Mouse (Mus musculus): ENCODE data around the gene Alk. TPM values are rescaled to one million over a fixed set of nuclear protein-coding genes. Genes with fewer than 3 reads are reported as not detected.

Gene Alk
- polyA plus RNA-seq, 1 experiment from 2014 or later, result 0.11 TPM

DNA sequence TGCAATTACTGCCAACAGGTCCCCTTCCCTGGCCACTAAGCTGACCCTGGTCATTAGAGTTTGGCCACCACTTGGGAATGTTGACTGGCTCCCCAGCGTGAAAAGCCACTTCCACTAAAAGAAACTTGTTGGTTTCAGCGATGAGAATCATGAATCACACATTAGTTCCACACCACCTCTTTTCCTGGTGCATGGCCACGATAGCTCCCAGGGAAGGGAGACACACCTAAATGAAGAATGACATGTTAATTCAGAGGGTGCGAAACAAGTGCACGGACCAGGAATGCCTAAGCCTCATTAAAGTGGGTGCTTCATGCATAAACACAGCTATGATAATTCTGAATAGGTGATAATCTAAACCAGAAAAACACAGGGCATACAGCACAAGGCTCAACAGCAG, 660.4 kb downstream of the Alk start:
- 61% methylated on average over 5 of the region's 5 CpGs for WGBS
- no peak for DNase-seq (ENCODE audit: low spot score)
- Histone ChIP-seq H3K27ac (no peak overlapping the region), H3K27me3 (ENCODE audit: insufficient read depth, low read length) (no peaks in the 10 kb centered on the region), H3K9me3 (replicated peaks; ENCODE audit: low read length) (no peaks in the 10 kb centered on the region), H3K4me3 (replicated peaks; ENCODE audit: low read depth, low read length) (no peak overlapping the region), H3K36me3 (ENCODE audit: insufficient read depth, low read length) (no peaks in the 10 kb centered on the region), H3K4me2 (ENCODE audit: low read length) (no peak overlapping the region), H3K4me1 (replicated peaks; ENCODE audit: insufficient read depth, low read length) (0 out of 2 replicates have a peak, but pooled peaks cover 4% of the 10 kb centered on the region), H3K9ac (ENCODE audit: low read depth, low read length) (no peak overlapping the region)
- no peak for TF ChIP-seq CTCF (IDR thresholded peaks at IDR 0.05; ENCODE audit: low read depth)
- no peak for ATAC-seq (replicated peaks; ENCODE audit: low FRiP score, low read depth)

DNA sequence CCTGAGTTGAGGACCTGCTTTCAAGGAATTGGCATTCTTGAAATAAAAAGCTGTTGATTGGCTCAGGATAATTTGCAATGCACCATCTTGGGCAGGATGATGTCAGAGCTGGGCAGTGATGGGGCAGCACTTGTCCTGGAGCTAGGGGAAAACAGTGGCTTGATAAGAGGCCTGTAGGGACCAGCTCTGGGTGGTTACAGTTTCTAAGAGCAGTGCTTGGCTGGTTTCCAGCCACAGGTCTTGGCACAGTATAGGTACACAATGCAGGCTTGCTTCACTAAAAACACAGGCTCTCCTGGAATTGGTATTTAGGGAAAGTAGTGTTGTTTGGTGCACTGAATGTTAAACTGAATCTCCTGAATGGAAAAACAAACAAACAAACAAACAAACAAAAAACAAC, 662.4 kb downstream of the Alk start:
- ATAC-seq (replicated peaks; ENCODE audit: low FRiP score, low read depth) (no peak), DNase-seq (ENCODE audit: low spot score) (no peak)
- H3K9ac ChIP-seq (ENCODE audit: low read depth, low read length), result no peak overlapping the region
- H3K4me1 ChIP-seq (replicated peaks; ENCODE audit: insufficient read depth, low read length), result no peaks in the 10 kb centered on the region
- TF ChIP-seq CTCF (IDR thresholded peaks at IDR 0.05; ENCODE audit: low read depth), result no peak
- no peak overlapping the region for H3K27ac ChIP-seq
- no peak overlapping the region for H3K4me3 ChIP-seq (replicated peaks; ENCODE audit: low read depth, low read length)
- no peaks in the 10 kb centered on the region for H3K36me3 ChIP-seq (ENCODE audit: insufficient read depth, low read length)
- H3K4me2 ChIP-seq (ENCODE audit: low read length), result no peak overlapping the region
- no peaks in the 10 kb centered on the region for H3K27me3 ChIP-seq (ENCODE audit: insufficient read depth, low read length)
- H3K9me3 ChIP-seq (replicated peaks; ENCODE audit: low read length), result no peaks in the 10 kb centered on the region

- no peaks in the 10 kb centered on the region for H3K36me3 ChIP-seq (ENCODE audit: insufficient read depth, low read length)
- no peak overlapping the region for H3K4me3 ChIP-seq (replicated peaks; ENCODE audit: low read depth, low read length)
- H3K9me3 ChIP-seq (replicated peaks; ENCODE audit: low read length), result no peaks in the 10 kb centered on the region
- no peaks in the 10 kb centered on the region for H3K4me1 ChIP-seq (replicated peaks; ENCODE audit: insufficient read depth, low read length)
- H3K27ac ChIP-seq, result no peak overlapping the region
- H3K27me3 ChIP-seq (ENCODE audit: insufficient read depth, low read length), result no peaks in the 10 kb centered on the region
- TF ChIP-seq CTCF (IDR thresholded peaks at IDR 0.05; ENCODE audit: low read depth), result no peak
- WGBS, result 35% methylated on average over 6 of the region's 6 CpGs
- H3K4me2 ChIP-seq (ENCODE audit: low read length), result no peak overlapping the region
- ATAC-seq (replicated peaks; ENCODE audit: low FRiP score, low read depth) (no peak), DNase-seq (ENCODE audit: low spot score) (no peak)
- no peak overlapping the region for H3K9ac ChIP-seq (ENCODE audit: low read depth, low read length)
Measured at GRCm38 (mm10) chr17:71941436-71941835, 663.0 kb downstream of the Alk start.

GRCm38 (mm10) chr17:71936681-71937080, 667.7 kb downstream of the Alk start:
- Histone ChIP-seq H3K4me1 (replicated peaks; ENCODE audit: insufficient read depth, low read length) (no peaks in the 10 kb centered on the region), H3K4me2 (ENCODE audit: low read length) (no peak overlapping the region), H3K9ac (ENCODE audit: low read depth, low read length) (no peak overlapping the region), H3K36me3 (ENCODE audit: insufficient read depth, low read length) (no peaks in the 10 kb centered on the region), H3K9me3 (replicated peaks; ENCODE audit: low read length) (no peaks in the 10 kb centered on the region), H3K27me3 (ENCODE audit: insufficient read depth, low read length) (no peaks in the 10 kb centered on the region), H3K4me3 (replicated peaks; ENCODE audit: low read depth, low read length) (no peak overlapping the region), H3K27ac (no peak overlapping the region)
- DNase-seq (ENCODE audit: low spot score) (no peak), ATAC-seq (replicated peaks; ENCODE audit: low FRiP score, low read depth) (no peak)
- no peak for TF ChIP-seq CTCF (IDR thresholded peaks at IDR 0.05; ENCODE audit: low read depth)

DNA sequence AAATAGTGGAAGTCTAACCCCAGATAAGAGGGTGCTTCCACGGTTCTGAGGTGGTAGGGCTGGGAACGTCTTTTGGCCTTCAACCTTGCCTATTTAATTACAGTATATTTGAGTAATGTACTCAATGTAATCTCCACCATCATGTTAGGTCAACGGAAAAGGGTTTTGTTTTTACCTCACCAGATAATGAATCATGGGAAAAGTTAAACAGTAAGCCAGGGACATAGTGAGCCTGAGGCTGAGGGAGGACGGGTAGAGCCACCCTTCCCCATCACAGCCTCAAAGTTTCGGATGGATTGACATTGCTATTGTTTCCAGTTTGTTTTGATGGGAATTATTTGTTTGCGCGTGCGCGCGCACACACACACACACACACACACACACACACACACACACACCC, 668.6 kb downstream of the Alk start:
- TF ChIP-seq CTCF (IDR thresholded peaks at IDR 0.05; ENCODE audit: low read depth), result no peak
- DNase-seq (ENCODE audit: low spot score) (no peak), ATAC-seq (replicated peaks; ENCODE audit: low FRiP score, low read depth) (no peak)
- H3K27ac ChIP-seq, result no peak overlapping the region
- no peak overlapping the region for H3K4me2 ChIP-seq (ENCODE audit: low read length)
- no peaks in the 10 kb centered on the region for H3K4me1 ChIP-seq (replicated peaks; ENCODE audit: insufficient read depth, low read length)
- 64% methylated on average over 10 of the region's 10 CpGs for WGBS
- no peak overlapping the region for H3K9ac ChIP-seq (ENCODE audit: low read depth, low read length)
- no peaks in the 10 kb centered on the region for H3K9me3 ChIP-seq (replicated peaks; ENCODE audit: low read length)
- no peaks in the 10 kb centered on the region for H3K27me3 ChIP-seq (ENCODE audit: insufficient read depth, low read length)
- no peaks in the 10 kb centered on the region for H3K36me3 ChIP-seq (ENCODE audit: insufficient read depth, low read length)
- H3K4me3 ChIP-seq (replicated peaks; ENCODE audit: low read depth, low read length), result no peak overlapping the region

DNA sequence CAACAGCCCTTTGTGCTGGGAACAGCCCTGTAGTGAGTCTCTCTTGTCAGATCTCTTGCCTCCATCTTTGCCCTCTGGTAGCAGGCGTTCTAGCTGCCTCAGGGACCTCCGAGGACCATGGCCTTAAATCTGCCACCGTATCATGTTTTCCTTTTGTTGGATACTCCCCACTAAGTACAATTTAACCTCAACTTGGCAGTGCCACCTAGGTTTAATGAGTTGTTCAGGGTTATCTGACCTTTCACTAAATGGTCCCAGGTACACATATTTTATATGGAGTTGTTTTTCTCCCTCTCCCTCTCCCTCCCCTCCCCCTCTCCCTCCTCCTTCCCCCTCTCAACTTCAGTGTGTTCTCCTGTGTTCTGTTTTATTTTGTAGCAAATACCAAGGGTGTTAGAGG, 669.1 kb downstream of the Alk start:
- no peaks in the 10 kb centered on the region for H3K27me3 ChIP-seq (ENCODE audit: insufficient read depth, low read length)
- H3K4me1 ChIP-seq (replicated peaks; ENCODE audit: insufficient read depth, low read length), result no peaks in the 10 kb centered on the region
- H3K4me2 ChIP-seq (ENCODE audit: low read length), result no peak overlapping the region
- H3K36me3 ChIP-seq (ENCODE audit: insufficient read depth, low read length), result no peaks in the 10 kb centered on the region
- DNase-seq (ENCODE audit: low spot score) (no peak), ATAC-seq (replicated peaks; ENCODE audit: low FRiP score, low read depth) (no peak)
- no peak overlapping the region for H3K9ac ChIP-seq (ENCODE audit: low read depth, low read length)
- 13% methylated on average over 3 of the region's 3 CpGs for WGBS
- no peak for TF ChIP-seq CTCF (IDR thresholded peaks at IDR 0.05; ENCODE audit: low read depth)
- no peak overlapping the region for H3K27ac ChIP-seq
- no peaks in the 10 kb centered on the region for H3K9me3 ChIP-seq (replicated peaks; ENCODE audit: low read length)
- no peak overlapping the region for H3K4me3 ChIP-seq (replicated peaks; ENCODE audit: low read depth, low read length)

DNA sequence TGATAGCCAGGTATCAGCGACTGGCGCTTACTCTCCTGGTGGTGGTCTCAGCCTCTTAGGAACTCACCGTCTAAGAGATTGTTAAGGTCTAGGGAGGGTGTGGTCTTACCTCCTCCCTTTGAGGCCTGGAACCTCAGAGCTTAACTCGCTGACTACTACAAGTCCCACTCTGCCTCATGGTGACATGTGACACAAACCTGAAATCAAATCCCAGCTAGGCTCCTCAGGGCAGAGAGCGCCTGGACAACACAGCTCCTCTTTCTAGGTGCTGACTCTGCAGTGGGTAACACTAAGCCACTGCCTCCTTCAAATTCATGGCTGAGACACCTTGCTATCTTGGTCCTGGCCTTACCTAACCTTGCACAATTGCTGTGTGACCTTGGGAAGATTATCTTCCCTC, 689.5 kb downstream of the Alk start:
- DNase-seq (ENCODE audit: low spot score) (no peak), ATAC-seq (replicated peaks; ENCODE audit: low FRiP score, low read depth) (no peak)
- no peaks in the 10 kb centered on the region for H3K4me1 ChIP-seq (replicated peaks; ENCODE audit: insufficient read depth, low read length)
- WGBS, result 78% methylated on average over 5 of the region's 5 CpGs
- no peaks in the 10 kb centered on the region for H3K27me3 ChIP-seq (ENCODE audit: insufficient read depth, low read length)
- no peak overlapping the region for H3K4me3 ChIP-seq (replicated peaks; ENCODE audit: low read depth, low read length)
- no peak for TF ChIP-seq CTCF (IDR thresholded peaks at IDR 0.05; ENCODE audit: low read depth)
- H3K27ac ChIP-seq, result no peak overlapping the region
- no peak overlapping the region for H3K4me2 ChIP-seq (ENCODE audit: low read length)
- no peaks in the 10 kb centered on the region for H3K9me3 ChIP-seq (replicated peaks; ENCODE audit: low read length)
- H3K9ac ChIP-seq (ENCODE audit: low read depth, low read length), result no peak overlapping the region
- no peaks in the 10 kb centered on the region for H3K36me3 ChIP-seq (ENCODE audit: insufficient read depth, low read length)

All from kidney, postnatal 0 days (tissue).